Mouse (Mus musculus) layer of hippocampus, adult 11-12 months (tissue): ENCODE measurements around the gene Cxcl17.
"Not testable (repeated sequence)": the region's sequence is repeated elsewhere in the genome, so short reads cannot be mapped to it uniquely, and the experiment has no call there.

Experiments used
- DNase-seq: peaks from one replicate; pipeline ENCODE4 v3.0.0; 2022; ENCODE audit warnings: low spot score

Cxcl17 gene

DNA sequence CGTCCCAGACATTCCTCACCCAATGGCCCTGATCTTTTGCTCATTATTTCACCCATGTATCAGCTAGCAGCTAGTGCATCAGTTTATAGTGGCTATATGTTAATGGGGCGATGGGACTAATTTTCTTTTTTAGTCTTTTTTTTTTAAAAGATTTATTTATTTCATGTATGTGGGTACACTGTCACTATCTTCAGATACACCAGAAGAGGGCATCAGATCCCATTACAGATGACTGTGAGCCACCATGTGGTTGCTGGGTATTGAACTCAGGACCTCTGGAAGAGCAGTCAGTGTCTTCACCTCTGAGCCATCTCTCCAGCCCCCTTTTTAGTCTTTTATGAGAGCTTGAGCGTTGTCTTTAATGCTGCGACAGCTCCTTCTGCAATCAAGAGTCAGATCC, 13.7 kb upstream of the Cxcl17 start:
- not testable (repeated sequence) for DNase-seq

DNA sequence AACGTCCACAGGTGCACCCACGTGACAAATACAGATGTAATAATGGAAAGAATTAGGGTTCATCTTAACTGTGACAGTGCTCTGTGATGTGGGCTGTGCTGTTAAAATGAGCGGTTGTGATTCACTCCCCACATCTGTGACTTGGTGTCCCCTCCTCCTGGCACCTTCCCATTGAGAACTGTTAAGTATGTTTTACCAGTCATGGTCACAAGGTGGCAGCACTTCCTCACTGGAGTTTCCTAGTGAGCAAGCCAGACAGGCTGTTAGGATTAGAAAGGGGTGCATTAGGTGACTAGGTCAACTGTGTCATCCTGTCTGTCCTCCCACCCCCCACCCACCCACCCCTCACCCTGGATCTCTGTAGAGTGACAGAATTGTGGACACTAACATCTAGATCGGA, 11.7 kb upstream of the Cxcl17 start:
- DNase-seq: peak; percentile 88

GRCm38 (mm10) chr7:25422286-25422841, 9.7 kb upstream of the Cxcl17 start:
- no peak for DNase-seq

DNA sequence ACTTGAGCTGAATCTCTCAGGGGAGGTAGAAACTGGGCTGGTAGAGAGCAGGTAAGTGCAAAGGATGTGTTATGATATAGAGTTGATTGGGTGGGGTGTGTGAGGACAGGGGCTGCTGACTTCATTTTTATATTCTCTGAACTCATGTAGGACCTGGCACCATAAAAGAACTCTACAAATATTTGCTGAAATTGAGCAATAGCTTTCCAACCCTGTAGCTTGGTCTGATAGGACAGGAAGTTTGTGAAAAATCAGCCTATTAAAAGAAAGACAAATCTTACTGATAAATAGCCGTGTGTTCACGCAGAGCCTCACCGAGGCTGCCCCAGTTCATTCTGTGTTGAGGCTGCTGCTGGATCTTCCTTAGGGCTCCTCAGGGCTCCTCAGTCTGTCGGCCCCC, 7.3 kb upstream of the Cxcl17 start:
- no peak for DNase-seq

- no peak for DNase-seq
Observed at GRCm38 (mm10) chr7:25419536-25419935, 6.8 kb upstream of the Cxcl17 start.

- peak; percentile 35 for DNase-seq
Observed at GRCm38 (mm10) chr7:25417597-25417996, 4.9 kb upstream of the Cxcl17 start.

- DNase-seq: no peak
Observed at GRCm38 (mm10) chr7:25411861-25412260, 825 bp downstream of the Cxcl17 start.

GRCm38 (mm10) chr7:25410969-25411615, 1.6 kb downstream of the Cxcl17 start:
- DNase-seq: no peak

DNA sequence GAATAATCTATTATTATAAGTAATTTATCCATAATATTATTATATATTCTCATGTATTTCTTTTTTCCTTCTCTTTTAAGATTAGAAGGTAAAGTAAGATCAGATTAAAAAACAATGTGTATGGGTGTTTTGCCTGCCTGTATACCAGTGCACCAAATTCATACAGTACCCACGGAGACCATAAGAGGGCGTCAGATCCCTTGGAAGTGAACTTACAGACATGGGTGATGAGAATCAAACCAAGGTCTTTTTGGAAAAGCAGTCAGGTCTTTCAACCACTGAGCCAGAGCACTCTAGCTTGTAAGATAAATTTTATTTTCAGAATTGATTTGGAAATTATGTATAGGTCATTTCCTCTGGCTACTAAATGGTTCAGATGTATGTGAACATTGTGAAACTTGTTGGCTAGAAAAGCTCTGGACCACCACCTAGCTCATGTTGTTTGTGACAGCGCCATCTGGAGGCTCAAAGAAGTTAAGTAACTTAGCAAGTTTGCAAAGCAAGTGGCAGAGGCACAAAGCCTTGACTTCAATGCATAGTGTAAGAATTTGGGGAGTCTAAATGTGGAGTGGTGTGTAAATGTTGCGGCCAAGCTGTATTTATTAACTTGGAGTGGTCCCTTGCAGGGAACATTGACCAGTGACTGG, 3.4 kb downstream of the Cxcl17 start:
- DNase-seq: no peak

DNA sequence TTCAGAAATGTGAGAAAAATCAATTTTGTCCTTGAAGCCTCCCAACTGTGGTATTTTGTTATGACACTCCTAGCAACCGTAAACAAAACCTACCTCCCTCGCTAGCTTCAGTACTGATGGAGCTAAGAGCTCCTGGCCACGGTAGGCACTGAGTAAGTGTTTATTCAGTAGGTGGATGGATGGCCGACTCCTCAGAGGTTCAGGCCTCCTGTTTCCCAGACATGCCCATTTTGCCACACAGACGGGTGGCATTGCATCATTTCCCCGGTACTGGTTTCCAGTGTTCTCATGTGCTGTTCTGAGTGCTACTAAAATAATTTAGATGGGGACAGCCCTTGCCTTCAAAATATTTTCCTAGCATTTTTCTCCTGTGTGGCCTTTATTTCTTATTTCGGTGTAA, 6.2 kb downstream of the Cxcl17 start:
- DNase-seq: no peak

GRCm38 (mm10) chr7:25402671-25403101, 10.0 kb downstream of the Cxcl17 start:
- no peak for DNase-seq

DNA sequence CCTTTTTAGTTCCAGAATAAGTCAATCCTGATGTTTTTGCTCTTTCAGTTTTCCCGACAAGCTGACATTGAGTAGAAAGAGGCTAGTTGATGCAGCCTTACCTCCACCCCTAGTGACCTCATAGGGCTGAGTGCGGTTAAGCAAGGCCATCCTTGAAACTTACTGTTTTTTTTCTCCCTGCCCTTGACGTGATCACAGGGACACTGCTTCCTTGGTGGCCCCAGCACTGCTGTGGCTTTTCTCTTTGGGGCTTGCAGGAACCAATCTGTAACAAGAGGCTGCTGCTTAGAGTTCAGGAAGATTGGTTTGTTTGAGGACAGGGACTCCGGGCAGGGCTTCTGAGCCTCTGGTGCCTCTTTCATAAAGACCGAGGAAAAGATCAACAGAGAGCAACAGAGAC, 10.7 kb downstream of the Cxcl17 start:
- no peak for DNase-seq

- no peak for DNase-seq
Observed at GRCm38 (mm10) chr7:25401551-25401950, 11.1 kb downstream of the Cxcl17 start.

DNA sequence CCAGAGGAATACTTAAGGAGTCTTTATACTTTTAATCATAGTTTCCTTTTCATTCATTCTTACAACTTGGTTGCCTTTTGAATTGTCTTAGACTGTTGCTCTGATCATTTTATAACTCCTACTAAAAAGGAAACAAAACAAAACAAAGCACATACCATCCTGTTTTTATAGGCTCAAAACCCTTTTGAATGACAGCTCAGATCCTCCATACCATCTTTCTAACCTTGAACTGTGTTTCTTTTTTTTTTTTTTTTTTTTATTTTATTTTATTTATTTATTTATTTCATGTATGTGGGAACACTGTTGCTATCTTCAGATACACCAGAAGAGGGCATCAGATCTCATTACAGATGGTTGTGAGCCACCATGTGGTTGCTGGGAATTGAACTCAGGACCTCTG, 13.7 kb downstream of the Cxcl17 start:
- DNase-seq: not testable (repeated sequence)

DNA sequence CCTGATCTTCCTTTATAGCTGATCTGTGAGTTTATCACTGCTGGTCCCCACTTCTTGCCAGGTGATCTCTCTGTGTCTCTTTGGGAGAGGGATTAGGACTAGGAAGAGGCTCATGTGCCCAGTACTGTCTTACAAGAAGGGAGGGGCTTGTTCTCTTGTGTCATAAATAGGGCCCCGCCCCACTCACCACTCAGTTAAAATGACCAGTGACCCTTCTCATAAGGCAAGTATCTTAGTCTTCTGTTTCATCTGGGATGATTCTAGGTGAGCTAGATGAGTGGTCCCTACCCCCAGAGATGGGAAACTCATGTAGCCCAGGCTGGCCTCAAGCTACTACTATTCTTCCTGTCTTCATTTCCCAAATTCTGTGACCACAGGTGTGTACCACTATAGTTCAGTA, 14.1 kb downstream of the Cxcl17 start, which contains the start of gene Lipe:
Gene Lipe, minus strand, starts transcription at position 101 of the 400 bp plus-strand sequence.
- DNase-seq: no peak

GRCm38 (mm10) chr7:25396621-25397020, 16.1 kb downstream of the Cxcl17 start:
- peak; percentile 35 for DNase-seq

- DNase-seq: peak; percentile 96
Observed at GRCm38 (mm10) chr7:25395558-25396521, 16.8 kb downstream of the Cxcl17 start.

DNA sequence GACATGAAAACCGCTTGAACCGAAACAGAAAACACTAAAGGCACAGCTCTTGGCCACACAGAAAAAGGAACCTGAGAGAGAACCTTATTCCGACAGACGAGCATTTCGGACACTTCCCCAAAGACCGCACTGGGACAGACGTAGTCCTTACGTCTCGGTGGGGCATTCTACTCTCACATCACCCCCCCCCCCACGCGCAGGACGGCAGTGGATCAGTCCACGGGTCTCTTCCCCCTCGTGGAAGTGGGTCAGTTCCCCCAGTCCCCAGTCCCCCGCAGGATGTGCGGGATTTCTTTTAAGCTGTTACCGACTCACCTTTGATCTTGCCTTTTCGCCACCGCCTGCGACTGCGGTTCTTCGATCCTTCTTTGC, 17.5 kb downstream of the Cxcl17 start:
- DNase-seq: no peak

DNA sequence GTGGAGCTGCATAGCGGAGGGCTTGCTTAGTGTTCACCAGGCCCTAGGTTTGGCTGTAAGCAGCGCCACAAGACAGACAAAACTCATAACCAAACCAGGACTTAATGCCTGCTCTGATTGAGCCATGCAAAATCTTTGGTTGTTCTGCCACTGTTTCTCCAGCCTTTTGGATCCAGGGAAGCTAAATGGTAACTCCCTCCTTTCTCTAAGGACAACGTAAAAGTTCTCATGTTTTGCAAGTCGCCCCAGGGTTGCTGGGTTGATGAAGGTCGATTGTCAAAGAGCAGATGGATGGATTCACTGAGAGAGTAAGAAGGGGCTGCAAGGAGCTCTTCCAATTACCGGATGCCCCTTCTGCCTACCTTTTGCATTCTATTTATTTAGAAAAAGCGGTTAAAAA, 17.9 kb downstream of the Cxcl17 start:
- DNase-seq: no peak

DNA sequence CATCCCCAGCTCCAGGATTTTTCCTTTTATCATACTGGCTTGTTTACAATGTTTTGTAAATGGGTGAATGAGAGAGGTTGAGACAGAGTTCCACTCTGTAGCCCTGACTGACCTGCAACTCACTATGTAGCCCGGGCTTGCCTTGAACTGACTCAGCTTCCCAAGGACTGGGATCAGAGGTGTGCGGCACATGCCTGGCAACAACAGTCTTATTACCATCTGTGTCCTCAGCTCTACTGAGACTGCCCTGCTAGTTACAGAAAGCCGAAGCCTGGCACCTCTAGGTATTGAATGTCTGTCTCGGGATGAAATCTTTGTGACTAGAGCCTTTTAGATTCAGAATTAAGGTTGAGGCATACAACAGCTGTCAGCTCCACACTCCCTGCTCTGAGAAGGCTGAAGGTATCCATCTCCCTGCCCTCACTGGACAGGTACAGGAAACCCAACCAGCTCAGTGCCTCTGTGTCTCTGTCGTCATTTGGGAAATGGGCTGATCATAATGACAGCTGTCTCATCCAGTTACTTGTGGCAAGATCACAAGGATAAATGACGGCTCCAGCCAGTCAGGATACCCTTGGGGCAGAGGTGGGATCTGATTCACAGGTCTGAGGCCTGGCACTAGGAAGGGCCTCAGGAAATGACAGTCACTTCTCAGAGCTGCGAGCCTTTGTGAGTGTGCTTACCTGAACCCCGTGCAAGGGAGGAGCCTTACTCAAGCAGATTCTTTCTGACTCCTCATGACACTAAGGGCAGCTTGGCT, 19.1 kb downstream of the Cxcl17 start:
- DNase-seq: no peak

GRCm38 (mm10) chr7:25392851-25393250, 19.8 kb downstream of the Cxcl17 start:
- no peak for DNase-seq
